Mouse (Mus musculus) forebrain, embryonic 10.5 days (tissue): Measurements from ENCODE around the gene Srek1ip1. TPM values are rescaled to one million over a fixed set of nuclear protein-coding genes. Genes with fewer than 3 reads are reported as not detected.

Experiments used
- DNase-seq: peaks from one replicate; pipeline ENCODE4 v3.0.0-alpha.2; 2017; ENCODE audit warnings: low spot score; ENCODE audit errors: extremely low spot score
- H3K27ac ChIP-seq: fragments of 300-500 bp; sonication (generic); 2 replicates; pipeline ENCODE4 v1.5.1; 2016; ENCODE audit warnings: mild to moderate bottlenecking
- H3K27me3 ChIP-seq: fragments of 300-500 bp; sonication (generic); 2 replicates; pipeline ENCODE4 v1.6.1; 2016; ENCODE audit warnings: mild to moderate bottlenecking; ENCODE audit not compliant: poor library complexity, severe bottlenecking
- H3K36me3 ChIP-seq: fragments of 300-500 bp; sonication (generic); replicated peaks from 2 replicates; pipeline ENCODE4 v1.6.1; 2016; ENCODE audit warnings: mild to moderate bottlenecking, moderate library complexity
- H3K4me1 ChIP-seq: fragments of 300-500 bp; sonication (generic); 2 replicates; pipeline ENCODE4 v1.6.1; 2016
- H3K4me3 ChIP-seq: fragments of 300-500 bp; sonication (generic); 2 replicates; pipeline ENCODE4 v1.5.1; 2016; ENCODE audit warnings: mild to moderate bottlenecking, moderate library complexity
- H3K9me3 ChIP-seq: fragments of 300-500 bp; sonication (generic); 2 replicates; pipeline ENCODE4 v1.6.1; 2016; ENCODE audit warnings: mild to moderate bottlenecking, moderate library complexity
- WGBS: fragments of 180-500 bp; shearing (Covaris S2); methylation state at CpG from one replicate; pipeline ENCODE4 v1.1.7; 2016; 5-methylcytosine and 5-hydroxymethylcytosine counted together
- polyA plus RNA-seq: library from polyadenylated mRNA; unstranded; fragments of >200 nt; fragmentation: Nextera tagmentation; extraction: Ambion mirVana; gene quantifications from 2 replicates; pipeline ENCODE4 v1.2.1, GENCODE M21; 2016

Gene Srek1ip1
- polyA plus RNA-seq: 18.3 and 20.0 TPM in 2 replicates

GRCm38 (mm10) chr13:104792184-104792583 lies at the start of gene Srek1ip1:
Gene Srek1ip1, plus strand, starts transcription at chr13:104792484.
- H3K4me3 ChIP-seq: no peak within 1 kb of the TSS
- no peak for DNase-seq
- no peaks in the 10 kb centered on the region for H3K4me1 ChIP-seq
- H3K36me3 ChIP-seq: peaks cover 25% of the 10 kb centered on the region
- WGBS: 93% methylated on average over 11 of the region's 11 CpGs
- no peaks in the 10 kb centered on the region for H3K9me3 ChIP-seq
- H3K27ac ChIP-seq: no peak within 1 kb of the TSS
- H3K27me3 ChIP-seq: no peaks in the 10 kb centered on the region

- DNase-seq: no peak
- no peaks in the 10 kb centered on the region for H3K9me3 ChIP-seq
- WGBS: 91% methylated on average over 4 of the region's 4 CpGs
Measured at GRCm38 (mm10) chr13:104742866-104743265, 49.4 kb upstream of the Srek1ip1 start.

GRCm38 (mm10) chr13:104747032-104747431 lies 45.3 kb upstream of the Srek1ip1 start:
- no peaks in the 10 kb centered on the region for H3K9me3 ChIP-seq
- H3K4me1 ChIP-seq: no peaks in the 10 kb centered on the region
- H3K4me3 ChIP-seq: no peak overlapping the region
- no peaks in the 10 kb centered on the region for H3K36me3 ChIP-seq
- no peak for DNase-seq
- no peak overlapping the region for H3K27ac ChIP-seq
- no peaks in the 10 kb centered on the region for H3K27me3 ChIP-seq

More at GRCm38 (mm10) chr13:104742866-104743265, 49.4 kb upstream of the Srek1ip1 start:
- Histone ChIP-seq H3K27me3 (no peaks in the 10 kb centered on the region), H3K4me1 (no peaks in the 10 kb centered on the region), H3K27ac (no peak overlapping the region), H3K36me3 (no peaks in the 10 kb centered on the region), H3K4me3 (no peak overlapping the region)

- 94% methylated on average over 1 of the region's 1 CpGs for WGBS
- Histone ChIP-seq H3K27ac (no peak overlapping the region), H3K27me3 (no peaks in the 10 kb centered on the region), H3K4me1 (no peaks in the 10 kb centered on the region), H3K9me3 (no peaks in the 10 kb centered on the region), H3K36me3 (no peaks in the 10 kb centered on the region), H3K4me3 (no peak overlapping the region)
- DNase-seq: no peak
Measured at GRCm38 (mm10) chr13:104759381-104759780, 32.9 kb upstream of the Srek1ip1 start.

GRCm38 (mm10) chr13:104762401-104762800 lies 29.9 kb upstream of the Srek1ip1 start:
- H3K4me1 ChIP-seq: no peaks in the 10 kb centered on the region
- WGBS: 87% methylated on average over 4 of the region's 4 CpGs

GRCm38 (mm10) chr13:104763193-104763592 lies 29.1 kb upstream of the Srek1ip1 start:
- Histone ChIP-seq H3K27ac (no peak overlapping the region), H3K27me3 (no peaks in the 10 kb centered on the region), H3K9me3 (no peaks in the 10 kb centered on the region), H3K4me3 (no peak overlapping the region), H3K4me1 (no peaks in the 10 kb centered on the region), H3K36me3 (no peaks in the 10 kb centered on the region)
- DNase-seq: no peak
- WGBS: 88% methylated on average over 3 of the region's 3 CpGs

More at GRCm38 (mm10) chr13:104762401-104762800, 29.9 kb upstream of the Srek1ip1 start:
- Histone ChIP-seq H3K4me3 (no peak overlapping the region), H3K36me3 (no peaks in the 10 kb centered on the region), H3K27me3 (no peaks in the 10 kb centered on the region), H3K9me3 (no peaks in the 10 kb centered on the region), H3K27ac (no peak overlapping the region)
- DNase-seq: no peak

- 91% methylated on average over 1 of the region's 1 CpGs for WGBS
- Histone ChIP-seq H3K4me3 (no peak overlapping the region), H3K36me3 (peaks cover 22% of the 10 kb centered on the region), H3K4me1 (no peaks in the 10 kb centered on the region), H3K27me3 (no peaks in the 10 kb centered on the region), H3K27ac (no peak overlapping the region), H3K9me3 (peaks cover 6% of the 10 kb centered on the region; the same call in 1 of the 2 replicates)
- DNase-seq: no peak
Measured at GRCm38 (mm10) chr13:104779104-104779670, 13.1 kb upstream of the Srek1ip1 start.

- Histone ChIP-seq H3K9me3 (peaks cover 4% of the 10 kb centered on the region; the same call in 1 of the 2 replicates), H3K27me3 (no peaks in the 10 kb centered on the region), H3K4me1 (no peaks in the 10 kb centered on the region), H3K4me3 (no peak overlapping the region), H3K27ac (no peak overlapping the region), H3K36me3 (peaks cover 51% of the 10 kb centered on the region)
- WGBS: 94% methylated on average over 4 of the region's 4 CpGs
- DNase-seq: no peak
Measured at GRCm38 (mm10) chr13:104787260-104787659, 5.0 kb upstream of the Srek1ip1 start.

GRCm38 (mm10) chr13:104789663-104790062 lies 2.6 kb upstream of the Srek1ip1 start:
- DNase-seq: no peak
- Histone ChIP-seq H3K27me3 (no peaks in the 10 kb centered on the region), H3K9me3 (no peaks in the 10 kb centered on the region), H3K4me1 (no peaks in the 10 kb centered on the region), H3K4me3 (no peak overlapping the region), H3K27ac (no peak overlapping the region), H3K36me3 (peaks cover 35% of the 10 kb centered on the region)
- WGBS: 33% methylated on average over 2 of the region's 2 CpGs

GRCm38 (mm10) chr13:104794421-104794820 lies 2.1 kb downstream of the Srek1ip1 start:
- Histone ChIP-seq H3K27ac (no peak overlapping the region), H3K4me1 (no peaks in the 10 kb centered on the region), H3K9me3 (no peaks in the 10 kb centered on the region), H3K27me3 (no peaks in the 10 kb centered on the region), H3K36me3 (peaks cover 23% of the 10 kb centered on the region), H3K4me3 (no peak overlapping the region)
- 95% methylated on average over 3 of the region's 3 CpGs for WGBS
- no peak for DNase-seq

GRCm38 (mm10) chr13:104799067-104799466 lies 6.8 kb downstream of the Srek1ip1 start:
- no peak overlapping the region for H3K4me3 ChIP-seq
- H3K27me3 ChIP-seq: no peaks in the 10 kb centered on the region
- no peaks in the 10 kb centered on the region for H3K9me3 ChIP-seq
- H3K4me1 ChIP-seq: no peaks in the 10 kb centered on the region
- WGBS: 94% methylated on average over 8 of the region's 8 CpGs
- H3K27ac ChIP-seq: no peak overlapping the region
- peaks cover 33% of the 10 kb centered on the region for H3K36me3 ChIP-seq
- DNase-seq: no peak

GRCm38 (mm10) chr13:104799566-104800182 lies 7.4 kb downstream of the Srek1ip1 start:
- no peak for DNase-seq
- WGBS: 88% methylated on average over 7 of the region's 7 CpGs
- peaks cover 34% of the 10 kb centered on the region for H3K36me3 ChIP-seq
- H3K4me1 ChIP-seq: no peaks in the 10 kb centered on the region
- no peak overlapping the region for H3K27ac ChIP-seq
- H3K9me3 ChIP-seq: no peaks in the 10 kb centered on the region
- H3K4me3 ChIP-seq: no peak overlapping the region
- no peaks in the 10 kb centered on the region for H3K27me3 ChIP-seq

- no peak overlapping the region for H3K27ac ChIP-seq
- WGBS: 59% methylated on average over 3 of the region's 3 CpGs
- H3K9me3 ChIP-seq: no peaks in the 10 kb centered on the region
- H3K36me3 ChIP-seq: peaks cover 42% of the 10 kb centered on the region
- no peak for DNase-seq
- H3K27me3 ChIP-seq: no peaks in the 10 kb centered on the region
- no peak overlapping the region for H3K4me3 ChIP-seq
- no peaks in the 10 kb centered on the region for H3K4me1 ChIP-seq
Measured at GRCm38 (mm10) chr13:104805681-104806080, 13.4 kb downstream of the Srek1ip1 start.
